Mouse (Mus musculus): ENCODE data around the gene Ptpn14. TPM values are rescaled to one million over a fixed set of nuclear protein-coding genes. Genes with fewer than 3 reads are reported as not detected.
A peak's percentile ranks its signal among the peaks of the same experiment; 100 is the strongest.

Gene Ptpn14
- polyA plus RNA-seq, 1 experiment: 14.1 TPM

DNA sequence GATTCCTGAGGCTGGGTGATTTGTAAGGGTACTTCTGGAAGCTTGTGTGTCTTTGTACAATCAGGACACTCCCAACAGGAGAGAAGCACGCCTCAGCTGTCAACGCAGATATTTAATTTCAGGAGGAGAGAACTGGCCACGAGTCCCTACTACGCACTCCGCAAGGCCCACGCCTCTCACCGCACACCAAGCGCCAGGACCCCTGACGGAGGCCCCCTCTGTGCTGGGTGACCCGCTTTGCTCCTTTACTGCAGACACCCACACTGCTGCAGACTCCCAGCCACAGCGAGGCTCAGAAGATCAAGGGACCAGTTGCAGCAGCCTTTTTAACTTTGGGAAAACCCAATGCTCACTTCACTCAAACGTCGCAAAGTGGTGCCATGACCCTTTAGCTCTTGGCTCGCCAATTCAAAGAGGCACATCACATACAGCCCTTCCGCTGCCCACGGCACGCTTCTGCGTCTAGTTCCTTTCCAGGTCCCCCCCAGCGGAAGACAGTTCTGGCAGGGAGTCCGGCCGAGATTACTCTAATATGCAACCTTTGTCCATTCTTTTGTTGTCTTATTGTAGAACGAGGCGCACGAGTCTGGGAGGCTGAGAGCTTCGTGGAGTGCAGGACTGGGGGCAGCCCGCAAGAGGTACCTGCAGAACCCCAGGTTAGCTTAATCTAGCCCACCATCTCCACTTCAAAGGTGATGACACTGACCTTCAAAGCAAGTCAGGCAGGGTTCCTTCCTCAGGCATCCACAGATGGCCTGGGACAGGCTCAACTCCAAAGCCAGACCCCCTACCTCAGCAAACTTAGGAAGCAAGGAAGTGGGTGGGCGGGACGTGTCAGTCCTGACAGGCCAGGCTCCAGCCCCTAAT is 192.9 kb downstream of the Ptpn14 start:
- Histone ChIP-seq H3K4me3 (ENCODE audit: insufficient read depth, low read depth, low read length) (peak overlapping the region; percentile 75), H3K4me1 (ENCODE audit: control insufficient read depth, insufficient read depth, insufficient read length, low read length) (0 out of 2 replicates have a peak, but pooled peaks cover 2% of the 10 kb centered on the region), H3K27ac (replicated peaks; ENCODE audit: low read depth, low read length) (no peak overlapping the region)

- H3K27ac ChIP-seq (replicated peaks; ENCODE audit: low read depth, low read length): no peak overlapping the region
- 0 out of 2 replicates have a peak, but pooled peaks cover 2% of the 10 kb centered on the region for H3K4me1 ChIP-seq (ENCODE audit: control insufficient read depth, insufficient read depth, insufficient read length, low read length)
- H3K4me3 ChIP-seq (ENCODE audit: insufficient read depth, low read depth, low read length): peak overlapping the region; percentile 75
These were observed 193.4 kb downstream of the Ptpn14 start for GRCm38 (mm10) chr1:189921568-189921817.

DNA sequence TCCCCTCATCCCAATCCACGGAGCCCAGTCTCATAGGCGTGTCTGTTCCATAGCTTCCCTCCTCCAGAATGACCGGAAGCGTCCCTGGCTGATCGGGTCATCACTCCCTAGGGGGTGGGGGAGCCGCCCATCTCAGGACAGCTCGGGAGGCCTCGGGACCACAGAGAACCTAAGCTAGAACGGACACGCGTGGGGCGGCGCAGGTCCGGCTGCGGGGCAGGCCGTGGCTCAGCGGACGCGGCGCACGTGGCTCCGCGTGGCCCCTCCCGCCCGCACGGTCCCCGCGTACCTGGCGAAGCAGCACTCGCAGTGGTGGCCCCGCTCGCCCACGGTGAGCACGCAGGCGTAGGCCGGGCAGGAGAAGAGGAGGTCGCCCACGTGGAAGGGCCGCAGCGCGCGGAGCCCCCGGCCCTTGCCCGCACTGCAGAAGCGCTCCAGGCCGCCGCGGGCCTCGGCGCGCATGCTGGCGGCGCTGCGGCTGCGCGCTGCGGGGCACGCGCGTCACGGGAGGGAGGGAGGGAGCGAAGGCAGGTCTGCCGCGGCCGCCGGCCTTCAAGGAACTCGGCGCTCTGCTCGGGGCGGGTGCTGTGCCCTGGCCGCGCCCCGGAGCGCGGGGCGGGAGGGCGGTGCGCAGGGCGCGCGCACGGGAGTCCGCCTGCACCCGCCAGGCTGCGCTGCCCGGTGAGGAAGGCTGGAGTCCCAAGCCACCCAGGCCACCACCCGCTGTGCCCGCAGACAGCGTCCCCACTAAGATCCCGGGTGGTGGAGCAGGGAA is 193.9 kb downstream of the Ptpn14 start, which contains the start of gene Smyd2:
Gene Smyd2 (minus strand): TSS at position 546 of the 775 bp plus-strand sequence.
- H3K4me1 ChIP-seq (ENCODE audit: control insufficient read depth, insufficient read depth, insufficient read length, low read length): no peaks in the 10 kb centered on the region
- peak within 1 kb of the TSS; percentile 75 for H3K4me3 ChIP-seq (ENCODE audit: insufficient read depth, low read depth, low read length)
- H3K27ac ChIP-seq (replicated peaks; ENCODE audit: low read depth, low read length): no peak within 1 kb of the TSS

GRCm38 (mm10) chr1:189922721-189923120 is 194.7 kb downstream of the Ptpn14 start:
- Histone ChIP-seq H3K4me3 (ENCODE audit: insufficient read depth, low read depth, low read length) (peak overlapping the region; percentile 75), H3K4me1 (ENCODE audit: control insufficient read depth, insufficient read depth, insufficient read length, low read length) (no peaks in the 10 kb centered on the region), H3K27ac (replicated peaks; ENCODE audit: low read depth, low read length) (no peak overlapping the region)

DNA sequence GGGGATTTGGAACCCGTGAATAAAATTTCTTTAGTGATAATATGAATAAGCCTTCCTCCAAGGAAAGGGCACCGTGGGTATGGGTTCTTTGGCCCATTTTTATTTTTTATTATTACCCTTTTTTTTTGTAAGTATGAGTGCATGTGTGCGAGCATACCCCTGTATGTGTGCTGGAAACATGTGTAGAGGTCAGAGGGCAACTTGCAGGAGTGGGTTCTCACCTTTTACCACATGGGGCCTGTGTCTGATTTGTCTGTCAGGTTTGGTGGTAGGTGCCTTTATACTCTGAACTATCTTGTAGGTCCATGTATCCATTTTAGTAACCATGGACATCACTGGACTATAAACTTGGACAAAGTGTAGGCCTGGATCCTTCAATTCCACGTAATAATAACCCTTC is 195.1 kb downstream of the Ptpn14 start:
- Histone ChIP-seq H3K27ac (replicated peaks; ENCODE audit: low read depth, low read length) (no peak overlapping the region), H3K4me1 (ENCODE audit: control insufficient read depth, insufficient read depth, insufficient read length, low read length) (no peaks in the 10 kb centered on the region), H3K4me3 (ENCODE audit: insufficient read depth, low read depth, low read length) (no peak overlapping the region)

DNA sequence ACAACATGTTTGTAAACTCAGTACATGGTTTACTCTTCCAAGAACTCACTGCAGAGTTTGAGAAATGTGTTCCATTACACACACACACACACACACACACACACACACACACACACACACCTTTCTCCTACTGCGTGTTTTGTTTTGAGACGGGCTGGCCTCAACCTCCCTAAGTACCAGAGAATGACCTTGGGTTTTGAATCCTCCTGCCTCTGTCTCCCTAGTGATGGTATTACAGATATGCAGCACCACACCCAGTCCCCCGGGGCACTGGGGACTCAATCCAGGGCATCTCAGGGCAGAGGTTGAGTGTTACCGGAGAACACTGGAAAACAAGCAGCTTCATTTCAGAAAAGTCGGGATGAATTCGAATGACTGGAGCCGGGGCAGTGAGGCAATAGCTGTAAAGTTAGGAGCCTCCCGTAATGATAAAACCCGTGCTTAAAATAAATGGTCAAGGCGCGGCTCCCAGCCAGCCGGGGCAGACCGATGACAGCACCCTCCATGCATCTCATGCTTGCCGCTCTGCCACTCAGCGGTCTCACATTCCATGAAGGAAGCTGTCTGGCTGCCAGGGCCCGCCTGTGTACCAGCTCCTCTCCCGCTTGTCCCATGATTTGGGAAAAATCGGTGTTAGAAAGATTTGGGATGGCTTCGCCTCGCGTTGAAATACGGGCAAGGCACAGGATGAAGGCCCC is 196.0 kb downstream of the Ptpn14 start:
- Histone ChIP-seq H3K4me1 (ENCODE audit: control insufficient read depth, insufficient read depth, insufficient read length, low read length) (no peaks in the 10 kb centered on the region), H3K4me3 (ENCODE audit: insufficient read depth, low read depth, low read length) (no peak overlapping the region), H3K27ac (replicated peaks; ENCODE audit: low read depth, low read length) (no peak overlapping the region)

GRCm38 (mm10) chr1:189926279-189926678 is 198.2 kb downstream of the Ptpn14 start:
- H3K27ac ChIP-seq (replicated peaks; ENCODE audit: low read depth, low read length): no peak overlapping the region
- H3K4me3 ChIP-seq (ENCODE audit: insufficient read depth, low read depth, low read length): no peak overlapping the region
- no peaks in the 10 kb centered on the region for H3K4me1 ChIP-seq (ENCODE audit: control insufficient read depth, insufficient read depth, insufficient read length, low read length)

Other genes starting within 250 kb of the Ptpn14 start
- gene Cenpf, start 40.2 kb upstream of the Ptpn14 start, polyA plus RNA-seq (2012; ENCODE audit: insufficient read depth, insufficient read length, missing spikeins): 0.12 TPM in 1 of 2 replicates, not detected in the other
- 21.8 and 22.6 TPM in 2 replicates for gene Smyd2, start 194.1 kb downstream of the Ptpn14 start, polyA plus RNA-seq (2012; ENCODE audit: insufficient read depth, insufficient read length, missing spikeins)

Data from brown adipose tissue, adult 24 weeks (tissue).